ENCODE assay signal across 27 mouse cellular contexts in genomic region chr12:97157748-97158147, GRCm38 (mm10).
"Had no signal": no experiment of that assay in that cellular context is flagged by ENCODE, and none has a peak within 500 bp of the region (broad histone marks: within the 10 kb centered on the region; RNA-seq: fewer than 3 reads in every experiment).

No protein-coding gene starts in this region.

- H3K9ac ChIP-seq: heart, embryonic 12.5 days; hindbrain, embryonic 12.5 days; hindbrain, embryonic 14.5 days; intestine, embryonic 15.5 days; limb, embryonic 12.5 days; liver, embryonic 13.5 days; liver, embryonic 15.5 days; liver, postnatal 0 days had no signal

- H3K4me3 ChIP-seq: gastrocnemius, adult 2 months; heart, embryonic 10.5 days; heart, embryonic 12.5 days; hindbrain, embryonic 10.5 days; hindbrain, embryonic 12.5 days; intestine, embryonic 15.5 days; layer of hippocampus, adult 2 months; limb, embryonic 10.5 days; limb, embryonic 12.5 days; liver, embryonic 13.5 days; liver, embryonic 15.5 days had no signal

- H3K27ac ChIP-seq: gastrocnemius, adult 2 months; heart, embryonic 10.5 days; hindbrain, embryonic 10.5 days; hindbrain, embryonic 12.5 days; hindbrain, embryonic 14.5 days; intestine, embryonic 15.5 days; layer of hippocampus, adult 2 months; limb, embryonic 10.5 days; limb, embryonic 12.5 days; liver, embryonic 13.5 days; liver, embryonic 15.5 days had no signal

- H3K4me2 ChIP-seq: heart, embryonic 12.5 days; hindbrain, embryonic 12.5 days; hindbrain, embryonic 14.5 days; intestine, embryonic 15.5 days; limb, embryonic 12.5 days; liver, embryonic 11.5 days; liver, embryonic 13.5 days; liver, embryonic 15.5 days had no signal

- H3K9me3 ChIP-seq: heart, embryonic 10.5 days; heart, embryonic 12.5 days; hindbrain, embryonic 10.5 days; hindbrain, embryonic 12.5 days; intestine, embryonic 15.5 days; limb, embryonic 10.5 days; limb, embryonic 12.5 days; liver, embryonic 13.5 days; liver, embryonic 15.5 days had no signal

- DNase-seq: gastrocnemius, adult 2 months; gastrocnemius, postnatal 10 days; gastrocnemius, postnatal 25 days; heart, adult 18-20 months; heart, postnatal 10 days; heart, postnatal 4 days; kidney, adult 18-20 months; kidney, adult 8-10 months; layer of hippocampus, adult 9-11 months; layer of hippocampus, postnatal 36 days; liver; liver, embryonic 13.5 days; liver, postnatal 0 days had no signal

- H3K4me1 ChIP-seq: heart, embryonic 10.5 days; heart, embryonic 12.5 days; hindbrain, embryonic 10.5 days; hindbrain, embryonic 12.5 days; intestine, embryonic 15.5 days; limb, embryonic 12.5 days; liver, embryonic 13.5 days; liver, embryonic 15.5 days had no signal

- H3K36me3 ChIP-seq: heart, embryonic 10.5 days; heart, embryonic 12.5 days; hindbrain, embryonic 10.5 days; hindbrain, embryonic 12.5 days; intestine, embryonic 15.5 days; limb, embryonic 10.5 days; limb, embryonic 12.5 days; liver, embryonic 13.5 days; liver, embryonic 15.5 days had no signal

- H3K27me3 ChIP-seq: heart, embryonic 12.5 days; hindbrain, embryonic 12.5 days; intestine, embryonic 15.5 days; limb, embryonic 12.5 days; liver, embryonic 13.5 days; liver, embryonic 15.5 days had no signal

- ATAC-seq: hindbrain, embryonic 16.5 days; inflammation-experienced regulatory T-cells, adult 6 months; intestine, embryonic 15.5 days; intestine, postnatal 0 days; liver, postnatal 0 days had no signal
